Mouse (Mus musculus) urinary bladder, adult 2 months (tissue): ENCODE measurements around the gene Add2. TPM values are rescaled to one million over a fixed set of nuclear protein-coding genes. Genes with fewer than 3 reads are reported as not detected.

ENCODE experiments used
- DNase-seq: peaks from one replicate; pipeline ENCODE4 v3.0.0; 2022; ENCODE audit warnings: low spot score
- polyA plus RNA-seq: library from polyadenylated mRNA; depleted of rRNA; stranded (reverse); fragments of >200 nt; gene quantifications from 2 replicates; pipeline ENCODE4 v1.2.3, GENCODE M21; 2012

Gene Add2
- polyA plus RNA-seq, 1 experiment: 3.4 TPM

GRCm38 (mm10) chr6:86079323-86079722 is 50.8 kb downstream of the Add2 start:
- DNase-seq: no peak

- DNase-seq: peak; percentile 32
These were observed 57.0 kb downstream of the Add2 start for GRCm38 (mm10) chr6:86085518-86085917.

GRCm38 (mm10) chr6:86086851-86087571 is 58.5 kb downstream of the Add2 start:
- no peak for DNase-seq

- DNase-seq: no peak
These were observed 59.3 kb downstream of the Add2 start for GRCm38 (mm10) chr6:86087813-86088212.

GRCm38 (mm10) chr6:86094202-86094838 is 65.8 kb downstream of the Add2 start:
- DNase-seq: no peak

GRCm38 (mm10) chr6:86095518-86095917 is 67.0 kb downstream of the Add2 start:
- no peak for DNase-seq

- no peak for DNase-seq
These were observed 68.3 kb downstream of the Add2 start for GRCm38 (mm10) chr6:86096733-86097132.

- DNase-seq: no peak
These were observed 68.7 kb downstream of the Add2 start for GRCm38 (mm10) chr6:86097155-86097554.

GRCm38 (mm10) chr6:86099003-86099402 is 70.5 kb downstream of the Add2 start:
- no peak for DNase-seq

GRCm38 (mm10) chr6:86101451-86101850 is 73.0 kb downstream of the Add2 start:
- no peak for DNase-seq

GRCm38 (mm10) chr6:86102874-86103273 is 74.4 kb downstream of the Add2 start:
- DNase-seq: no peak

- no peak for DNase-seq
These were observed 75.1 kb downstream of the Add2 start for GRCm38 (mm10) chr6:86103614-86104013.

GRCm38 (mm10) chr6:86104719-86105118 is 76.2 kb downstream of the Add2 start:
- no peak for DNase-seq

GRCm38 (mm10) chr6:86106045-86106444 is 77.6 kb downstream of the Add2 start:
- DNase-seq: no peak

GRCm38 (mm10) chr6:86107101-86107500 is 78.6 kb downstream of the Add2 start:
- no peak for DNase-seq

- DNase-seq: no peak
These were observed 87.4 kb downstream of the Add2 start for GRCm38 (mm10) chr6:86115843-86116242.

- DNase-seq: no peak
These were observed 94.6 kb downstream of the Add2 start for GRCm38 (mm10) chr6:86123057-86123456.

- no peak for DNase-seq
These were observed 97.3 kb downstream of the Add2 start for GRCm38 (mm10) chr6:86125761-86126160.

GRCm38 (mm10) chr6:86126953-86127581 is 98.6 kb downstream of the Add2 start:
- no peak for DNase-seq

GRCm38 (mm10) chr6:86128504-86128903 is 100.0 kb downstream of the Add2 start:
- no peak for DNase-seq

- DNase-seq: peak; percentile 28
These were observed 101.5 kb downstream of the Add2 start for GRCm38 (mm10) chr6:86129872-86130498.

- DNase-seq: no peak
These were observed 105.4 kb downstream of the Add2 start for GRCm38 (mm10) chr6:86133882-86134281.

GRCm38 (mm10) chr6:86136206-86136605 is 107.7 kb downstream of the Add2 start:
- DNase-seq: no peak
